Comparison of ENCODE assay signal across 8 mouse cellular contexts in genomic region chr11:98943741-98944461, GRCm38 (mm10). TPM values are rescaled to one million over a fixed set of nuclear protein-coding genes. Genes with fewer than 3 reads are reported as not detected.
A peak's percentile ranks its signal among the peaks of the same experiment; 100 is the strongest.
DNase-seq lines count a peak whose midpoint lies in the region; ATAC-seq lines count a peak whose summit lies in the region.

No protein-coding gene starts in this region.

- H3K27me3 ChIP-seq in embryonic facial prominence, embryonic 15.5 days = no peaks in the 10 kb centered on the region
- H3K27me3 ChIP-seq in intestine, embryonic 15.5 days (replicated peaks) = no peaks in the 10 kb centered on the region
- H3K27me3 ChIP-seq in midbrain, embryonic 13.5 days = peaks cover 8% of the 10 kb centered on the region

- H3K27ac ChIP-seq in embryonic facial prominence, embryonic 15.5 days (replicated peaks) = peak overlapping the region; percentile 96
- H3K27ac ChIP-seq in intestine, embryonic 15.5 days = peak overlapping the region; percentile 96
- H3K27ac ChIP-seq in midbrain, embryonic 13.5 days = peak overlapping the region; percentile 88

- H3K4me3 ChIP-seq in embryonic facial prominence, embryonic 15.5 days (replicated peaks) = 0 out of 2 replicates have a peak overlapping the region, but pooled peaks have one; percentile 2
- no peak overlapping the region for H3K4me3 ChIP-seq in intestine, embryonic 15.5 days (replicated peaks)
- H3K4me3 ChIP-seq in midbrain, embryonic 13.5 days (replicated peaks) = no peak overlapping the region

- peaks cover 92% of the 10 kb centered on the region for H3K4me1 ChIP-seq in embryonic facial prominence, embryonic 15.5 days
- H3K4me1 ChIP-seq in intestine, embryonic 15.5 days (replicated peaks) = peaks cover 85% of the 10 kb centered on the region
- peaks cover 70% of the 10 kb centered on the region for H3K4me1 ChIP-seq in midbrain, embryonic 13.5 days (replicated peaks)

- no peak for ATAC-seq in embryonic facial prominence, embryonic 15.5 days (ENCODE audit: insufficient number of reproducible peaks, low FRiP score, low TSS enrichment, low read depth)
- ATAC-seq in intestine, embryonic 15.5 days = no peak
- ATAC-seq in midbrain, embryonic 13.5 days = no peak

- H3K4me2 ChIP-seq in embryonic facial prominence, embryonic 15.5 days (replicated peaks) = peak overlapping the region; percentile 80
- peak overlapping the region; percentile 78 for H3K4me2 ChIP-seq in intestine, embryonic 15.5 days (replicated peaks)
- 0 out of 2 replicates have a peak overlapping the region, but pooled peaks have one; percentile 92 for H3K4me2 ChIP-seq in midbrain, embryonic 13.5 days (replicated peaks)

- 34% methylated on average over 14 of the region's 14 CpGs for WGBS in embryonic facial prominence, embryonic 15.5 days
- 37% methylated on average over 14 of the region's 14 CpGs for WGBS in intestine, embryonic 15.5 days
- 30% methylated on average over 14 of the region's 14 CpGs for WGBS in midbrain, embryonic 13.5 days

- H3K9me3 ChIP-seq in embryonic facial prominence, embryonic 15.5 days (replicated peaks) = no peaks in the 10 kb centered on the region
- H3K9me3 ChIP-seq in intestine, embryonic 15.5 days = no peaks in the 10 kb centered on the region
- H3K9me3 ChIP-seq in midbrain, embryonic 13.5 days = no peaks in the 10 kb centered on the region

- intact Hi-C loops in gastrocnemius, postnatal 36 days (cut with DNase I) = no loop called here

- H3K36me3 ChIP-seq in embryonic facial prominence, embryonic 15.5 days = no peaks in the 10 kb centered on the region
- H3K36me3 ChIP-seq in intestine, embryonic 15.5 days = no peaks in the 10 kb centered on the region
- H3K36me3 ChIP-seq in midbrain, embryonic 13.5 days = no peaks in the 10 kb centered on the region

- peak; percentile 17 to 54 for DNase-seq in gastrocnemius, postnatal 4 days (ENCODE audit: low spot score in 2 of 2)
- DNase-seq in gastrocnemius, postnatal 36 days = no peak
- peak; percentile 89 for DNase-seq in A20 (ENCODE audit: low read depth, low spot score)
- DNase-seq in cerebellum, postnatal 36 days = no peak
- DNase-seq in layer of hippocampus, adult 9-11 months = no peak

- peak overlapping the region; percentile 29 for H3K9ac ChIP-seq in embryonic facial prominence, embryonic 15.5 days
- H3K9ac ChIP-seq in intestine, embryonic 15.5 days = no peak overlapping the region; the same call in 1 of the 2 replicates
- H3K9ac ChIP-seq in midbrain, embryonic 13.5 days (replicated peaks) = peak overlapping the region; percentile 36; the same call in 1 of the 2 replicates

RNA-seq across cellular contexts. Expression of gene Rara, which starts 16.3 kb away (rescaled TPM):
- total RNA-seq in gastrocnemius, postnatal 4 days (2021) = 10 to 100 TPM; 44.6 to 45.9 TPM
- 10 to 100 TPM in 1 of 2 experiments, 1 to 10 TPM in 1; 8.7 to 13.2 TPM for total RNA-seq in gastrocnemius, postnatal 36 days (2021)
- polyA plus RNA-seq in embryonic facial prominence, embryonic 15.5 days (2015; fragmentation: Nextera tagmentation; extraction: Ambion mirVana) = 50.0 and 53.5 TPM in 2 replicates
- 30.7 and 31.5 TPM in 2 replicates for polyA plus RNA-seq in intestine, embryonic 15.5 days (2015; fragmentation: Nextera tagmentation; extraction: Ambion mirVana)
- 7.5 and 9.1 TPM in 2 replicates for polyA plus RNA-seq in midbrain, embryonic 13.5 days (2015; fragmentation: Nextera tagmentation; extraction: Ambion mirVana)

RNA-seq across cellular contexts. Expression of gene Cdc6, which starts 36.3 kb away (rescaled TPM):
- total RNA-seq in gastrocnemius, postnatal 4 days (2021) = 1 to 10 TPM; 6.8 to 7.5 TPM
- total RNA-seq in gastrocnemius, postnatal 36 days (2021) = under 1 TPM; 0.20 to 0.64 TPM
- polyA plus RNA-seq in embryonic facial prominence, embryonic 15.5 days (2015; fragmentation: Nextera tagmentation; extraction: Ambion mirVana) = 22.6 and 22.7 TPM in 2 replicates
- 24.0 and 26.7 TPM in 2 replicates for polyA plus RNA-seq in intestine, embryonic 15.5 days (2015; fragmentation: Nextera tagmentation; extraction: Ambion mirVana)
- polyA plus RNA-seq in midbrain, embryonic 13.5 days (2015; fragmentation: Nextera tagmentation; extraction: Ambion mirVana) = 10.6 and 11.3 TPM in 2 replicates

RNA-seq across cellular contexts. Expression of gene Gjd3, which starts 38.9 kb away (rescaled TPM):
- under 1 TPM in 1 of 2 experiments, not detected in 1; 0.69 TPM for total RNA-seq in gastrocnemius, postnatal 4 days (2021)
- not detected for total RNA-seq in gastrocnemius, postnatal 36 days (2021)
- 0.96 and 1.1 TPM in 2 replicates for polyA plus RNA-seq in embryonic facial prominence, embryonic 15.5 days (2015; fragmentation: Nextera tagmentation; extraction: Ambion mirVana)
- 0.20 and 0.35 TPM in 2 replicates for polyA plus RNA-seq in intestine, embryonic 15.5 days (2015; fragmentation: Nextera tagmentation; extraction: Ambion mirVana)
- polyA plus RNA-seq in midbrain, embryonic 13.5 days (2015; fragmentation: Nextera tagmentation; extraction: Ambion mirVana) = 0.58 and 0.99 TPM in 2 replicates

Comparison
In these comparisons a context has a peak if more than half of its experiments do, and no peak if none do; other contexts are left out.
1. DNase-seq: peak in gastrocnemius, postnatal 4 days (2 of 2) and A20 (single experiment); none in gastrocnemius, postnatal 36 days (0 of 2), cerebellum, postnatal 36 days (0 of 2) and layer of hippocampus, adult 9-11 months (single experiment).
2. Peak in every context shown above with its lines, with median percentiles within 50 percentile points of each other: H3K27ac ChIP-seq and H3K4me2 ChIP-seq.